Mouse (Mus musculus) heart, embryonic 11.5 days (tissue): Measurements from ENCODE around the gene Slc25a15. TPM values are rescaled to one million over a fixed set of nuclear protein-coding genes. Genes with fewer than 3 reads are reported as not detected.

ENCODE experiments used
- ATAC-seq: fragments of 200-750 bp; cut with Nextera tagmentation; replicated peaks from 2 replicates; pipeline ENCODE4 v1.8.0; 2017; ENCODE audit warnings: moderate library complexity; ENCODE audit not compliant: insufficient number of reproducible peaks, low FRiP score, low TSS enrichment
- H3K27ac ChIP-seq: fragments of 300-500 bp; sonication (generic); 2 replicates; pipeline ENCODE4 v1.5.1; 2014; ENCODE audit warnings: mild to moderate bottlenecking, low read depth, low read length
- H3K27me3 ChIP-seq: fragments of 300-500 bp; sonication (generic); 2 replicates; pipeline ENCODE4 v1.6.1; 2014; ENCODE audit warnings: mild to moderate bottlenecking, low read length, mixed read lengths; ENCODE audit not compliant: control insufficient read depth, insufficient read depth
- H3K36me3 ChIP-seq: fragments of 300-500 bp; sonication (generic); 2 replicates; pipeline ENCODE4 v1.6.1; 2014; ENCODE audit warnings: mild to moderate bottlenecking, low read length, moderate library complexity, mixed read lengths; ENCODE audit not compliant: control insufficient read depth, insufficient read depth
- H3K4me1 ChIP-seq: fragments of 300-500 bp; sonication (generic); 2 replicates; pipeline ENCODE4 v1.6.1; 2014; ENCODE audit warnings: low read length; ENCODE audit not compliant: control insufficient read depth, insufficient read depth
- H3K4me2 ChIP-seq: fragments of 300-500 bp; sonication (generic); 2 replicates; pipeline ENCODE4 v1.6.1; 2014; ENCODE audit warnings: mild to moderate bottlenecking, moderate library complexity
- H3K4me3 ChIP-seq: fragments of 300-500 bp; sonication (generic); 2 replicates; pipeline ENCODE4 v1.5.1; 2014; ENCODE audit warnings: low read depth, low read length
- H3K9ac ChIP-seq: fragments of 300-500 bp; sonication (generic); 2 replicates; pipeline ENCODE4 v1.6.1; 2014; ENCODE audit warnings: mild to moderate bottlenecking, low read depth, low read length, moderate library complexity
- H3K9me3 ChIP-seq: fragments of 300-500 bp; sonication (generic); replicated peaks from 2 replicates; pipeline ENCODE4 v1.6.1; 2016; ENCODE audit warnings: low read length; ENCODE audit not compliant: control insufficient read depth
- WGBS: fragments of 180-500 bp; shearing (Covaris S2); extraction: QIAGEN DNeasy Blood & Tissue Kit; methylation state at CpG from one replicate; pipeline ENCODE4 v1.1.7; 2014; ENCODE audit not compliant: insufficient replicate concordance; 5-methylcytosine and 5-hydroxymethylcytosine counted together
- polyA plus RNA-seq: library from polyadenylated mRNA; unstranded; fragments of >200 nt; fragmentation: Nextera tagmentation; extraction: Ambion mirVana; gene quantifications from 2 replicates; pipeline ENCODE4 v1.2.1, GENCODE M21; 2014

Slc25a15 gene
- polyA plus RNA-seq, result 11.1 and 14.9 TPM in 2 replicates

DNA sequence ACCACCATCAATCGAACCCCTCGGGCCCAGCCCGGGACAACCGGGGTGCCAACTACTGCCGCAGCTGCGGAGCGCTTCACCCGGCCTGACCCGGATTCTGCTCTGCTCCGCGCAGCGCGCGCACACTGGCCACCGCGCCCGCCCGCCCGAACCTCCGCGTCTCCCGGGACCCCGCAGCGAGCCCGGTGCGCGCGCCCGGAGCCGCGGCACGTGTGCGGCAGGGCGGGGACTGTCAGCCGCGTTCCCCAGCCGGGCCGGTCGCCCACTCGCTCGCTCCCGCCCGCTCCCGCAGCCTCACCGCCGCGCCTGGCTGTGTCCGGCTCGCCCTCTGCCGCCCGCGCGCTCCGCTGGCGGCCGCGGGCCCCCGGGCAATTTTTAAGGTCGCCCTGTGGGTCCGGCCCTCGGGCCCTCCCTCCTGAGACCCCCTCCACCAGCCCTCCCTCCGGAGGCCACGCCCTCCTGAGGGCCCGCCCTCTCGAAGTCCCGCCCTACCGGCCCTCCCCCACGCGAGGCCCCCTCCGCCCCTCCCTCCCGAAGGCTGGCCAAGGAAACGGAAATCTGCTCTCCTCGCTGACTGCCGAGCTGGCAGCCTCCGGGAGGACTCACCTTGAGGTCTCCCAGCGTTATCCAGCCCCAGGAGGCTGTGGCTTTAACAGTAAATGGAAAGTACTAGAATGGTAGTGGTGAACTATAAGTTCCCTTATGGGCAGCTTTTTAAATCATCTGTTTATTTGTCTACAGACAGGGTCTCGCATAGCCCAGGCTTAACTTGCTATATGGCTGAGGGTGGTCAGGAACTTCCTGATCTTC, at the start of gene Slc25a15:
Gene Slc25a15 (minus strand): TSS at position 456 of the 810 bp plus-strand sequence.
- under 1% methylated on average over 56 of the region's 77 CpGs for WGBS

DNA sequence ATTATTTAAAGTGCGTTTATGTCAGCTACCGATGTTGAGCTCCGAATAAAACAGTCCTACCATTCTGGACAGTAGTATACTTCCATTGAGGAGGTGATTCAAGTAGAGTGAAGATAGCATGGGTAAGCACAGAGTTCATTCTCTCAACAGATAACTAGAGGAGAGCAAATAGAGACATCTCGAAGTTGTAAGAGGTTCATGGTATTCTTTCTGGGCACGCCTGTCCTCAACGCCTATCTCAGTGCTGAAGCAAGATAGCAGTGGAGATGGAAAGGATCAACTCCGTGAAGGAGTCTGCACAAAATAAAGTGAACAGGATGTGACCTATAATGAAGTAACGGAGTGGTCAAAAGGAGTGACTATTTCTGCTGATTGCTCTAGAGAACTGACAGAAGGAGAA, 13.6 kb upstream of the Slc25a15 start:
- Histone ChIP-seq H3K27ac (0 out of 2 replicates have a peak overlapping the region, but pooled peaks have one; percentile 81), H3K4me1 (peaks cover 4% of the 10 kb centered on the region; the same call in 1 of the 2 replicates), H3K9me3 (no peaks in the 10 kb centered on the region), H3K4me3 (peak overlapping the region; percentile 94), H3K9ac (peak overlapping the region; percentile 98), H3K4me2 (peak overlapping the region; percentile 79), H3K36me3 (0 out of 2 replicates have a peak, but pooled peaks cover 3% of the 10 kb centered on the region), H3K27me3 (no peaks in the 10 kb centered on the region)
- no peak for ATAC-seq
- whole genome bisulfite sequencing, result 10% methylated on average over 8 of the region's 8 CpGs

More for the DNA sequence above, at the start of gene Slc25a15:
- Histone ChIP-seq H3K4me2 (peak within 1 kb of the TSS; percentile 95), H3K27ac (peak within 1 kb of the TSS; percentile 82), H3K36me3 (no peaks in the 10 kb centered on the region), H3K4me3 (peak within 1 kb of the TSS; percentile 89), H3K27me3 (no peaks in the 10 kb centered on the region), H3K9ac (peak within 1 kb of the TSS; percentile 87), H3K9me3 (no peaks in the 10 kb centered on the region), H3K4me1 (no peaks in the 10 kb centered on the region)
- ATAC-seq, result peak; percentile 92

DNA sequence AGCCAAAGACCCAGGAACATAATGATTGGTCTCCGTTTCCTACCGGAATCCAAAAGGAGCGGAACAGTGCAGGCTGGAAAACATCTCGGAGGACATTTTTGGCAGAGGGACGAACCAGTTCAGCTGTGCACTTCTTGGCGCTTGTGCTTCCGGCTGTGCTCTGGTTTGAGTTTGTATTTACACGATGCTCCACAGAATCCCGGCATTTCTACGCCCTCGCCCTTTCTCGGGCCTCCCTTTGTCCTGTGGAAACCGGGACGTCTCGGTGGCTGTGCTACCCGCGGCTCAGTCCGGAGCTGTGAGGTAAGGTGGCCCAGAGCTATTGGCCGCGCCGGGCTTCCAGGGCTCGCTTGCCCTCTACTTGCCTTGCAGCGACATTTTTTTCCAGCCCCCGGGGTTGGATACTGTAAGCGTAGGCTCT, 12.9 kb upstream of the Slc25a15 start, which contains the start of gene Mrps31:
Gene Mrps31 (plus strand): TSS at position 80 of the 421 bp plus-strand sequence.
- no peaks in the 10 kb centered on the region for H3K9me3 ChIP-seq
- H3K27ac ChIP-seq, result peak within 1 kb of the TSS; percentile 81
- peaks cover 4% of the 10 kb centered on the region; the same call in 1 of the 2 replicates for H3K4me1 ChIP-seq
- peak; percentile 80 for ATAC-seq
- 0 out of 2 replicates have a peak, but pooled peaks cover 2% of the 10 kb centered on the region for H3K36me3 ChIP-seq
- peak within 1 kb of the TSS; percentile 98 for H3K9ac ChIP-seq
- H3K27me3 ChIP-seq, result no peaks in the 10 kb centered on the region
- WGBS, result under 1% methylated on average over 25 of the region's 25 CpGs
- H3K4me2 ChIP-seq, result peak within 1 kb of the TSS; percentile 79
- peak within 1 kb of the TSS; percentile 94 for H3K4me3 ChIP-seq

- Histone ChIP-seq H3K9me3 (no peaks in the 10 kb centered on the region), H3K27me3 (no peaks in the 10 kb centered on the region), H3K27ac (no peak overlapping the region), H3K9ac (peak overlapping the region; percentile 98), H3K36me3 (no peaks in the 10 kb centered on the region), H3K4me1 (peaks cover 4% of the 10 kb centered on the region; the same call in 1 of the 2 replicates), H3K4me3 (peak overlapping the region; percentile 94), H3K4me2 (peak overlapping the region; percentile 79)
- WGBS, result 17% methylated on average over 16 of the region's 16 CpGs
- no peak; the same call in 1 of the 2 replicates for ATAC-seq
These were observed 12.4 kb upstream of the Slc25a15 start for GRCm38 (mm10) chr8:22410688-22411281.

DNA sequence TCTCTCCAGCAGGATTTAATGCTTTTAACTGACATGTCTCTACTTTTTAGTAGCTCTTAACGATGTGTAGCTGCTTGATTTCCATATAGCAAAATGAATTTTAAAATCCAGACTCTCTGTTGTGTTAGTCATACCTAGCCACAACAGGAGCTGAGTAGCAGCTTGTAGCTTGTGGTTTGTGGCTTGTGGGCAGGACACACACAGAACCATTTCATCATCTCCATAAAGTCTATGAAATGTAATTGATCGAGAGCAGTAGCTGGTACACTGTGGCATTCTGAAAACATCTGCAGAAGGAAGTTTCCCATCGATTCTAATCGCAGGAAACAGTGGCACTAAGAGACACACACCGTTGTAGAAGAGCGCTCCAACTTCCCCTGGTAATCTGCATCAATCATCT, 7.3 kb upstream of the Slc25a15 start:
- no peak overlapping the region for H3K4me3 ChIP-seq
- no peaks in the 10 kb centered on the region for H3K9me3 ChIP-seq
- ATAC-seq, result no peak
- H3K36me3 ChIP-seq, result no peaks in the 10 kb centered on the region
- no peak overlapping the region for H3K27ac ChIP-seq
- no peak overlapping the region for H3K4me2 ChIP-seq
- no peaks in the 10 kb centered on the region for H3K4me1 ChIP-seq
- WGBS, result 70% methylated on average over 6 of the region's 6 CpGs
- no peaks in the 10 kb centered on the region for H3K27me3 ChIP-seq
- H3K9ac ChIP-seq, result no peak overlapping the region

DNA sequence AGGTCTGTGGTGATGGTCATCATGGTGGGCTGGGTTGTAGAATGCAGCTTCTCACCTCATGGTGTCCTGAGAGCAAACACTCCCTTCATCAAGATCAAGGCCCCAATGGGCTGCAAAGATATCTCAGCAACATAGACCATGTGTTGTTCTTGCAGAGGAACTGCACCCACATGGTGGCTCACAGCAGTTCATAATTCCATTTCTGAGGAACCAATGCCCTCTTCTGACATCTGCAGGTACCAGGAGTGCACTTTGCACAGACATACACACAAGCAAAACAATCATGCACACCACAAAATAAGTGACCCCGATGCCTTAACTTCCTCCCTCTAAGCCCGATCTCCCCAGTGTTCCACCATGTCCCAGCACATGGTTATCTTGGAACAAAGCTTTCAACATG, 4.8 kb upstream of the Slc25a15 start:
- Histone ChIP-seq H3K9me3 (no peaks in the 10 kb centered on the region), H3K9ac (no peak overlapping the region), H3K4me2 (no peak overlapping the region), H3K27ac (no peak overlapping the region), H3K36me3 (no peaks in the 10 kb centered on the region), H3K4me1 (no peaks in the 10 kb centered on the region), H3K4me3 (no peak overlapping the region), H3K27me3 (no peaks in the 10 kb centered on the region)
- ATAC-seq, result no peak
- WGBS, result 82% methylated on average over 2 of the region's 2 CpGs

DNA sequence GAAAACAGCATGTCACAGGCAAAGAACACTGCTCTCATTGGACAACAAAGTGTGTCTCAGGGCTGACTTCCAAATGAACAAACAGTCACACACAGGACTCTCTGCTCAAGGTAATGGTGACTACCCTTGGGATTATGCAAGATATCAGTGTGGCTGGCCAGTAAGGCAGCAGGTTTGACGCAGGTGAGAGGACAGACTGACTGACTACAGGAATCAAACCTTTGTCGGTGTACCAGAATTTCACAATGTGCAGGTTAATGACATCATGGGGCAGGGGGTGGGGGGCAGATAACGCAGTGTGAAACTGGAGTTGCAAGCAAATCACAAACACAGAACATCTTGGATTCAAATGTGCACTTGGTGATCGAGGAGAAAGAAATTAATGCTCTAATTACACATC, 2.2 kb upstream of the Slc25a15 start:
- no peaks in the 10 kb centered on the region for H3K36me3 ChIP-seq
- no peak overlapping the region for H3K9ac ChIP-seq
- no peak overlapping the region for H3K4me3 ChIP-seq
- H3K27ac ChIP-seq, result no peak overlapping the region
- H3K4me1 ChIP-seq, result no peaks in the 10 kb centered on the region
- no peaks in the 10 kb centered on the region for H3K27me3 ChIP-seq
- ATAC-seq, result no peak
- no peak overlapping the region for H3K4me2 ChIP-seq
- no peaks in the 10 kb centered on the region for H3K9me3 ChIP-seq
- 79% methylated on average over 4 of the region's 4 CpGs for WGBS

DNA sequence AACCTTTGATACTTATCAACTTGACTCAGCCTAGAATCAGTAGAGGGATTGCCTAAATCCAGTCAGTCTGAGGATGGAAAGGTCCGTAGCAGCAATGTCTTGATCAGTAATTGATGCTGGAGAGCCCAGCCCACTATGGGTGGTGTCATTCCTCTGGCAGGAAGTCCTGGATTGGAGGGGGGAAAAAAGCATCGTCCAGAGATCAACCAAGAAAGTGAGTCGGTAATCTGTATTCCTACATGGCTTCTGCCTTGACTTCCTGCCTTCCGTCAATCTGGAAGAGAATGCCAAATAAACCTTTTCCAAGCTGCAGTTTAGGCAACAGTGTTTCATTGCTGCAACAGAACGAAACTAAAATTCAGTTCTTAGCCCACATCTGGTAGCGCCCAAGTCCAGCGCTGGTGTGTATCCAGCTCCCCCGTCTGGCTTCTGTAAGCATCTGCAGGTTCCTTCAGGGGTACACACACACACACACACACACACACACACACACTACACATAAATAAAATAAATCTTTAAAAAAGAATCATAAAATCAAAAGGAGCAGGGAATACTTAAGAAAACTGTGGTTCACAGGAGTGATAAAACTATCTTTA, 986 bp upstream of the Slc25a15 start:
- no peaks in the 10 kb centered on the region for H3K4me1 ChIP-seq
- H3K4me3 ChIP-seq, result peak overlapping the region; percentile 89
- ATAC-seq, result no peak
- peak overlapping the region; percentile 95 for H3K4me2 ChIP-seq
- 78% methylated on average over 8 of the region's 8 CpGs for WGBS
- no peaks in the 10 kb centered on the region for H3K27me3 ChIP-seq
- no peaks in the 10 kb centered on the region for H3K36me3 ChIP-seq
- H3K9ac ChIP-seq, result peak overlapping the region; percentile 87; the same call in 1 of the 2 replicates
- H3K9me3 ChIP-seq, result no peaks in the 10 kb centered on the region
- H3K27ac ChIP-seq, result no peak overlapping the region
